Mouse (Mus musculus): ENCODE data around the gene C130026I21Rik.
"Not testable (repeated sequence)": the region's sequence is repeated elsewhere in the genome, so short reads cannot be mapped to it uniquely, and the experiment has no call there.

Gene C130026I21Rik

GRCm38 (mm10) chr1:85033616-85034015 is 236.8 kb downstream of the C130026I21Rik start:
- DNase-seq (ENCODE audit: low spot score), result not testable (repeated sequence)

GRCm38 (mm10) chr1:85030211-85030610 is 240.2 kb downstream of the C130026I21Rik start:
- not testable (repeated sequence) for DNase-seq (ENCODE audit: low spot score)

DNA sequence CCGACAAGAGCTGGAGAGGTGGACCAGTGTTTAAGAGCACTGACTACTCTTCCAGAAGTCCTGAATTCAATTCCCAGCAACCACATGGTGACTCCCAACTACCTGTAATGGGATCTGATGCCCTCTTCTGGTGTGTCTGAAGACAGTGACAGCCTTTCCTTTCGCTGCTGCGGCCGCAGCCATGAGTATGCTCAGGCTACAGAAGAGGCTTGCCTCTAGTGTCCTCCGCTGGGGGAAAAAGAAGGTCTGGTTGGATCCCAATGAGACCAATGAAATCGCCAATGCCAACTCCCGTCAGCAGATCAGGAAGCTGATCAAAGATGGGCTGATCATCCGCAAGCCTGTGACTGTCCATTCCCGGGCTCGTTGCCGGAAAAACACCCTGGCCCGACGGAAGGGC is 258.4 kb downstream of the C130026I21Rik start:
- DNase-seq (ENCODE audit: low spot score), result not testable (repeated sequence)

DNA sequence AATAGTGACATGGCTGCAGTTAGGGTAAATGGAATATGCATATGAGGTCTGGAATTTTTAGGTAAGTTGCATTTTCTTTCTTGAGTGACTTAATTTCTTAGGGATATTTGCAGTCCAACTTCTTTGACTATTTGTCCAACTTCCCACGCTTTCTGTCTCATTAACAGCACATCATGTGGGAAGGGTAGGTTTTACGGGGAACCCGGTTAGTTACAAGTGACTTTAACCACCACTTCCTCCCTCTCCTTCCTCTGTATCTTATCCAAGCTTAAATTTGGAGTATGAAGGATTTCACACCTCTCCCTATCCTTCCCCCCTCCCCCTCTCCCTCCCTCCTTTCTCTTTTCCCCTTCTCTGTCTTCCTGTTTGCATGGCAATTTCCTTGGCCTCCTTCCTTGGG is 259.4 kb downstream of the C130026I21Rik start:
- not testable (repeated sequence) for DNase-seq (ENCODE audit: low spot score)

DNA sequence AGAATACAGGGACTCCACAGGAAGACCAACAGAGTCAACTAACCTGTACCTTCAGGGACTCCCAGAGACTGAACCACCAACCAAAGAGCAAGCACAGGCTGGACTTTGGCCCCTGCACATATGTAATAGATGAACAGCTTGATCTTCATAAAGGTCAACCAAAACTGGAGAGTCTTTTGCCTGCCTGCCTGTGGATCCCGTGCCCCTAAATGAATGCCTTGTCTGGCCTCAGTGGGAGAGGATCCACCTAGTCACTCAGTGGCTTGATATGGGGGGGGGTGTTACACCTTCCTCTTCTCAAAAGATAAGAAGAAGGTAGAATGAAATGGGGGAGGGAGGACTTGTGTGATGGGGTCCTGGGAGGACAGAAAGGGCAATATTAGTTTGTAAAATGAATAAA is 262.6 kb downstream of the C130026I21Rik start:
- DNase-seq (ENCODE audit: low spot score), result not testable (repeated sequence)

DNA sequence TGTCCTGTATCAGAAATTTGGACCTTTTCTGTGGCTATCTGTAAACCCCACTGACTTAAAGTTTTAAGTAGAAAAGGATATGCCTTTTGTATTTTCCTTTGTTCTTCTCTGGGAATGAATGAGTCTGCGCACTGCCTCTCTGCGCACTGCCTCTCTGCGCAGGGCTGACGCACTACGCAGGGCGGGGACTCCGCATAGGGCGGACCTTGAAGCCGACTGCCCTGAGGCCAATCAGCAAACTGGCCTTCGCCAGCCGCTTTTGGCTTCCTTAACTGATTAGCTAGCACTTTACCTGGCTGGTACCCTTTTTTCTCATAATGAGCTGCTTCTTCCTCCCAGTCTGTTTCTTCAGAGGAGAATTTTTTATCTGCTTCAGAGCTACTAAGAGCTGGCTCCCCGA is 271.1 kb downstream of the C130026I21Rik start:
- DNase-seq (ENCODE audit: low spot score), result not testable (repeated sequence)

DNA sequence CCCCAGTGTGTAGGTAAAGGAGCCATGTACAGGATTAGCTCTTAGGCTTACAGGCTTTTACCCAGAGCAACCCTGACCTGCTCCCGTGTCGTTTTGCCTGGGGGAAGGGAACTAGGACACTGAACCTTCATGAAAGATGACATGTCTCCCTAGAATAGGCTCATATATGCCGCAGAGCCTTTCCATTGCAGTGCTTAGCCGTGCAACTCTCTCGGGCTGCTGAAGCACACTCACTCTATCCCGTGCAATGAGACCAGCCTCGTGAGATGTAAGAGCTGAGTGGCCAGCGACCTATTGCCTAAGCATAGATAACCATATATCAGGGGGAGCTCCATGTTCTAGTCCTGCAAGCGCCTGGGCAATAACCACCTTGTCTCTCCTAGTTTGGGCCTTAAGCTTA is 274.1 kb downstream of the C130026I21Rik start:
- DNase-seq (ENCODE audit: low spot score), result not testable (repeated sequence)

DNA sequence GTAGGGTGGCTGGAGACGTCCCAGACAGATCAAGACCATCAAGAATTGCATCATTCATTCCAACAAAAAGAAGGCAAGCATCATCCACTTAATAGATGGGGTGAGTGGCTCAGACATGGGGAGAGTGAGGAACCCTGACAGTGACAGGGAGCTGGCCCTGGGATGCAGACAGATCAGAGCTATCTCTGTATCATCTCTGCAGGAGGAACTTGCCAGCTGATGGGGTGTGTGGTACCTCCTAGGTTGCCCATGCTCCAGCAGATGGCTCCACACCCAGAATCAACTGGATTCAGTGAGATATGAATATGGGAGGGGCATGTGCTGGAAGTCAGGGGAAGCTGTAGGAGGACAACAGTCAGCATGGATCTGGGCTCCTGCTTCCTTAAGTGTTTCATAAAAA is 275.9 kb downstream of the C130026I21Rik start:
- not testable (repeated sequence) for DNase-seq (ENCODE audit: low spot score)

DNA sequence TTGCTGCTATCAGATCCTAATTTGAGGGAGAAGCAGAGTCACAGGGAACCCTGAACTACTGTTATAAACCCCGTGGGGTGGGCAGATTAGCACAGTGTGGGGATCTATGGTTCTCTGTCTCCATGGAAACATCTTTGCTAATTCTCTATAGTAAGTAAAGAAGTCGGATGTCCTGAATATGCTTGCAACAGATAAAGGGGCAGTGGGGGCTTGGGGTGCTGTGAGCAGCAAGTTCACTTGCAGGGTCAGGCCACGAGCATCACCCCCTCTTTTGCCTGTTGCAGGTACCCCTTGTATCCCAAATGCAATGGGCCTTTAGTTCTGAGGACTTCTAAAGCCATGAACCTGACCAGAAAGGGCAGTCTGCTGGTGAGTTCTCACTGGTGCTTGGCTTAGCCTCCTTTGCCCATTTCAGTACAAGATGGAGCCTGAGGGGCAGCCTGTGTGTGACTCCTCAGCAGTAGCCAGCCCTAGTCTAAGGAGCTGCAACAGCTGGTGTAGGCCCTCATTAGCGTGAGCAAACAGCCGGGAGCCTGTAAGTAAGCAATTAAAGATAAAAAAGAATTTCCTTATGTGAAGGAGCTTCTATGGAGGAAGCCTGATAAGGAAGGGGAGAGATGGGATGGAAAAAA is 276.6 kb downstream of the C130026I21Rik start:
- not testable (repeated sequence) for DNase-seq (ENCODE audit: low spot score)

DNA sequence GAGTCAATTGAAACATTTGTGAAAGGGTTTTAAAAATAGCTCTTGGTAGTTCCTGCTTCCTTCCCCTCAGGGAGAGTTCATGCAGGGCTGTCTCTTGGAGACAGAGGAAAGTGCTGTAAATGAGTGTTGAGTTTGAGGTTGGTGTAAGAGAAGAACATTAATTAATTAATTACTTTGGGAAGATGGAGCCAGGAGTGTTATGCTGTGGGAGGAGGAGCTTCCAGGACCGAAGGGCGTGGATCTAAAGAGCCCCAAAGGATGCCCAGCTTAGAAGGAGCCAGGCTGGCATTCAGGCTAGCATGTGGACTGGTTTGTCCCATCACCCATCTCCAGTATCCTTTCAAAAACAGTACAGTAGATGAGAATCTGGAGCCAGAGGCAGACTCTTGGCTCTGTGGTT is 277.1 kb downstream of the C130026I21Rik start:
- not testable (repeated sequence) for DNase-seq (ENCODE audit: low spot score)

GRCm38 (mm10) chr1:84992827-84993226 is 277.5 kb downstream of the C130026I21Rik start:
- DNase-seq (ENCODE audit: low spot score), result not testable (repeated sequence)

- not testable (repeated sequence) for DNase-seq (ENCODE audit: low spot score)
Measured at GRCm38 (mm10) chr1:84989044-84989443, 281.3 kb downstream of the C130026I21Rik start.

GRCm38 (mm10) chr1:84987729-84988128 is 282.6 kb downstream of the C130026I21Rik start:
- not testable (repeated sequence) for DNase-seq (ENCODE audit: low spot score)

DNA sequence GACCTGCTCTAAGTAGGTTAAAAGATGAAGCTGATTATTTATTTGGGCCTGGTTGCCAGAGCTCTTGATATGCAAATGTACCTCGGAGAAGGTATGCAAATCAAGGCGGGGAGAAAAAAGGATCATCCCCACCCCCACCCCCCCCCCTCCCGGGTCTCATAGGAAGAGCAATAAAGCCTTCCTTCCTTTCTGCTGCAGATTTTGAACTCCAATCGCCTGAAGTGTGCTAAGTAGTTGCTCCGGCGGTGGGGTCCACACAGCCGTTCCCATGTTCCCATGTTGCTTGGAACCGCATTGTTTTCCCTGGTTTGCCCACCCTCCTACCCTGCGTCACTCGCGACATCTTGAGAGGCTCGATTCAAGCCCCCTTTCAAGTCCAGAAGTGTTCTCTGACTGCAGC is 308.6 kb downstream of the C130026I21Rik start:
- DNase-seq (ENCODE audit: low spot score), result not testable (repeated sequence)

GRCm38 (mm10) chr1:84957713-84958112 is 312.7 kb downstream of the C130026I21Rik start:
- not testable (repeated sequence) for DNase-seq (ENCODE audit: low spot score)

DNA sequence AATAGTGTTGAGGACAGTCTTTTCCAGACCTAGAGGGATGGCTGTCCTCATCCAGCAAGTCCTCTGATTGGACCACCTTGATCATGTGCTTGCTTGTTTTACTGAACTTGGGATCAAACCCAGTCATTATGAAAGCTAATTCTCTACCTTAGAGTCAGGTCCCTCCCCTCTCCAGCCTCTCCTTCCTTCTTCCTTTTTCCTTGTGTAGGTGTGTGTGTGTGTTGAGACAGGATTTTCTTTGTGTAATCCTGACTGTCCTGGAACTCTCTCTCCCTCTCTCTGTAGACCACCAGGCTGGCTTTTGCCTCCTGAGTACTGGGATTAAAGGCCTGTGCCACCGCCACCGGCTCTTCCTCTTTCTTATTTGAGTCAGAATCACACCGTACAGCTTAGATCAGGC is 313.6 kb downstream of the C130026I21Rik start:
- not testable (repeated sequence) for DNase-seq (ENCODE audit: low spot score)

- no peak for DNase-seq (ENCODE audit: low spot score)
Measured at GRCm38 (mm10) chr1:84952456-84953181, 317.7 kb downstream of the C130026I21Rik start.

- no peak for DNase-seq (ENCODE audit: low spot score)
Measured at GRCm38 (mm10) chr1:84951566-84951965, 318.8 kb downstream of the C130026I21Rik start.

DNA sequence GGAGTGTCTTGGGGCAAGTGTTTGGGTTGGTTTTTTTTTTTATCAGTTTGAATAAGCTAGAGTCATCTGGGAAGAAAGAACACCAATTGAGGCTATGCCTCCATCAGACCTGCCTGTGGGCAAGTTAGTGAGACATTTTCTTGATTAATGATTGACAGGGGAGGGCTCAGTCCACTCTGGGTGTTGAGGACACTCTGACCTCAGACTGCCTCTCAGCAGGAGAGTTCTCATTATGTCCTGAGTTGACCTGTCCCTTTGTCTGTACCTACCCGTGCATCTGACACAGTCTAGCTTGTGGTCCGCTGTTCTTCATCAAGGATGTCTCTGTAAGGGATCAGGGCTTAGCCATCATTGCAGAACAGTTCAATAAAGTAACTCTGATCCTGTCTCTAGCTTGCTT is 323.0 kb downstream of the C130026I21Rik start:
- no peak for DNase-seq (ENCODE audit: low spot score)

DNA sequence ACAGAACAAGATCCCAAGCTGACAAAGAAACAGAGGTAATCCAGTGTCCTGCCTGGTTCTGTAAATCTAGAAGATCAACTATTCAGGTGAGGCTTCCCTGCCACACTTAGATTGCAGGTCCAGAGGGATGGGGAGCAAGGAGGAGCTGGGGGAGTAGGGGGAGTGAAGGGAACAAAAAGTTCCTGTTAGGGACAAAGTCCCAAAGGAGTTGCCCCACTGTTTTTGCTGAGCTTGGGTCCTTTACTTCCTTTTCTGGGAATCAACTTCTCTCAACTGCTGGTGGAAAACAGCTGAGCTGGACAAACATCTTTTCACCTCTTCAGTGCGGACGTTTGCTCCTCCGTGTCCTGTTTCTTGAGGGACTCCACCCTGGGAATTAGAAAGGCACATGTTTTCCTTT is 324.4 kb downstream of the C130026I21Rik start:
- no peak for DNase-seq (ENCODE audit: low spot score)

- DNase-seq (ENCODE audit: low spot score), result no peak
Measured at GRCm38 (mm10) chr1:84943549-84943948, 326.8 kb downstream of the C130026I21Rik start.
